Mouse (Mus musculus): ENCODE measurements around the gene Mta3. TPM values are rescaled to one million over a fixed set of nuclear protein-coding genes. Genes with fewer than 3 reads are reported as not detected.

Gene Mta3
- total and polyA plus RNA-seq, 3 experiments, result 31.1 to 67.6 (median 39.2) TPM

- dilution Hi-C loops (cut with MboI; ENCODE audit: extremely low pct_ligation_motif_present, extremely low pct_unique_long_range_greater_than_20kb, low sequenced_read_pairs), result no loop called here
- no peaks in the 10 kb centered on the region for H3K9me3 ChIP-seq (replicated peaks; ENCODE audit: low read length)
- H3K9ac ChIP-seq (ENCODE audit: insufficient read depth, low read depth), result no peak overlapping the region
- H3K4me3 ChIP-seq (replicated peaks in 1 of 3; ENCODE audit: low read depth in 2 of 3, low read length in 2 of 3, poor library complexity in 1 of 3), result no peak overlapping the region
- no peak for TF ChIP-seq RCOR1 (conservative IDR thresholded peaks at IDR 0.05; ENCODE audit: low read depth, low read length)
- no peak for TF ChIP-seq TCF12 (IDR thresholded peaks at IDR 0.05; ENCODE audit: low read depth, low read length)
- no peak for TF ChIP-seq MYC (IDR thresholded peaks at IDR 0.05; ENCODE audit: low read depth, low read length)
- no peak for TF ChIP-seq BHLHE40 (IDR thresholded peaks at IDR 0.05; ENCODE audit: low read depth, low read length)
- no peak for TF ChIP-seq MAFK (IDR thresholded peaks at IDR 0.05; ENCODE audit: insufficient replicate concordance, low read length)
- no peak for TF ChIP-seq NELFE (IDR thresholded peaks at IDR 0.05; ENCODE audit: low read depth, low read length)
- TF ChIP-seq GABPA (IDR thresholded peaks at IDR 0.05; ENCODE audit: insufficient replicate concordance, low read depth, low read length), result no peak
- no peak for TF ChIP-seq SIN3A (IDR thresholded peaks at IDR 0.05; ENCODE audit: low read length)
- no peak for TF ChIP-seq MXI1 (IDR thresholded peaks at IDR 0.05; ENCODE audit: low read depth, low read length)
- no peak for TF ChIP-seq E2F4 (IDR thresholded peaks at IDR 0.05; ENCODE audit: insufficient replicate concordance, low read depth, low read length)
- no peak for TF ChIP-seq POLR2AphosphoS2 (IDR thresholded peaks at IDR 0.05; ENCODE audit: low read depth, low read length)
- no peak overlapping the region for H3K27ac ChIP-seq (ENCODE audit: insufficient read depth, low read depth)
- no peaks in the 10 kb centered on the region for H3K27me3 ChIP-seq (replicated peaks)
- H3K36me3 ChIP-seq (replicated peaks in 1 of 2; ENCODE audit: control insufficient read depth in 1 of 2, insufficient read depth in 1 of 2, low read length in 1 of 2), result peaks cover 18 to 81% of the 10 kb centered on the region in 2 experiments
- no peak overlapping the region for H3K4me2 ChIP-seq (ENCODE audit: insufficient read depth, low read depth, poor library complexity, severe bottlenecking)
- H3K4me1 ChIP-seq (ENCODE audit: control insufficient read depth in 1 of 2, insufficient read depth in 2 of 2), result peaks cover 0 to 14% of the 10 kb centered on the region in 2 experiments; a peak in 2 of 4 replicates
- in situ Hi-C loops (cut with MboI; ENCODE audit: low pct_ligation_motif_present, low pct_unique_long_range_greater_than_20kb, low sequenced_read_pairs), result no loop called here
- no peaks in the 10 kb centered on the region for H3K79me2 ChIP-seq (replicated peaks; ENCODE audit: control insufficient read depth, extremely low read depth, insufficient read depth, poor library complexity, severe bottlenecking)
- DNase-seq (ENCODE audit: extremely low read depth), result no peak
These were observed 66.1 kb downstream of the Mta3 start for GRCm38 (mm10) chr17:83772110-83772509.

GRCm38 (mm10) chr17:83772711-83773110 lies 66.7 kb downstream of the Mta3 start:
- peaks cover 18 to 81% of the 10 kb centered on the region in 2 experiments for H3K36me3 ChIP-seq (replicated peaks in 1 of 2; ENCODE audit: control insufficient read depth in 1 of 2, insufficient read depth in 1 of 2, low read length in 1 of 2)
- in situ Hi-C loops (cut with MboI; ENCODE audit: low pct_ligation_motif_present, low pct_unique_long_range_greater_than_20kb, low sequenced_read_pairs), result no loop called here
- no peak overlapping the region for H3K27ac ChIP-seq (ENCODE audit: insufficient read depth, low read depth)
- H3K4me3 ChIP-seq (replicated peaks in 1 of 3; ENCODE audit: low read depth in 2 of 3, low read length in 2 of 3, poor library complexity in 1 of 3), result no peak overlapping the region
- peaks cover 0 to 14% of the 10 kb centered on the region in 2 experiments; a peak in 2 of 4 replicates for H3K4me1 ChIP-seq (ENCODE audit: control insufficient read depth in 1 of 2, insufficient read depth in 2 of 2)
- TF ChIP-seq TCF12 (IDR thresholded peaks at IDR 0.05; ENCODE audit: low read depth, low read length), result no peak
- no peak for TF ChIP-seq POLR2AphosphoS2 (IDR thresholded peaks at IDR 0.05; ENCODE audit: low read depth, low read length)
- no peak for TF ChIP-seq MAZ (IDR thresholded peaks at IDR 0.05; ENCODE audit: low read depth, low read length)
- TF ChIP-seq RCOR1 (conservative IDR thresholded peaks at IDR 0.05; ENCODE audit: low read depth, low read length), result no peak
- TF ChIP-seq USF1 (IDR thresholded peaks at IDR 0.05; ENCODE audit: low read depth, low read length), result no peak
- no peak for TF ChIP-seq POLR2A (IDR thresholded peaks at IDR 0.05; ENCODE audit: low read depth, low read length)
- no peaks in the 10 kb centered on the region for H3K79me2 ChIP-seq (replicated peaks; ENCODE audit: control insufficient read depth, extremely low read depth, insufficient read depth, poor library complexity, severe bottlenecking)
- no peaks in the 10 kb centered on the region for H3K27me3 ChIP-seq (replicated peaks)
- H3K9me3 ChIP-seq (replicated peaks; ENCODE audit: low read length), result no peaks in the 10 kb centered on the region
- dilution Hi-C loops (cut with MboI; ENCODE audit: extremely low pct_ligation_motif_present, extremely low pct_unique_long_range_greater_than_20kb, low sequenced_read_pairs), result no loop called here
- H3K9ac ChIP-seq (ENCODE audit: insufficient read depth, low read depth), result no peak overlapping the region
- peak; percentile 13 for DNase-seq (ENCODE audit: extremely low read depth)
- H3K4me2 ChIP-seq (ENCODE audit: insufficient read depth, low read depth, poor library complexity, severe bottlenecking), result no peak overlapping the region

- in situ Hi-C loops (cut with MboI; ENCODE audit: low pct_ligation_motif_present, low pct_unique_long_range_greater_than_20kb, low sequenced_read_pairs), result no loop called here
These were observed 71.0 kb downstream of the Mta3 start for GRCm38 (mm10) chr17:83776965-83777364.

More at GRCm38 (mm10) chr17:83776965-83777364, 71.0 kb downstream of the Mta3 start:
- H3K9me3 ChIP-seq (replicated peaks; ENCODE audit: low read length), result no peaks in the 10 kb centered on the region
- H3K36me3 ChIP-seq (replicated peaks in 1 of 2; ENCODE audit: control insufficient read depth in 1 of 2, insufficient read depth in 1 of 2, low read length in 1 of 2), result peaks cover 14 to 79% of the 10 kb centered on the region in 2 experiments
- dilution Hi-C loops (cut with MboI; ENCODE audit: extremely low pct_ligation_motif_present, extremely low pct_unique_long_range_greater_than_20kb, low sequenced_read_pairs), result no loop called here
- no peaks in the 10 kb centered on the region for H3K27me3 ChIP-seq (replicated peaks)
- no peak overlapping the region for H3K27ac ChIP-seq (ENCODE audit: insufficient read depth, low read depth)
- no peak overlapping the region for H3K4me2 ChIP-seq (ENCODE audit: insufficient read depth, low read depth, poor library complexity, severe bottlenecking)
- H3K9ac ChIP-seq (ENCODE audit: insufficient read depth, low read depth), result no peak overlapping the region
- H3K4me3 ChIP-seq (replicated peaks in 1 of 3; ENCODE audit: low read depth in 2 of 3, low read length in 2 of 3, poor library complexity in 1 of 3), result no peak overlapping the region
- H3K79me2 ChIP-seq (replicated peaks; ENCODE audit: control insufficient read depth, extremely low read depth, insufficient read depth, poor library complexity, severe bottlenecking), result no peaks in the 10 kb centered on the region
- H3K4me1 ChIP-seq (ENCODE audit: control insufficient read depth in 1 of 2, insufficient read depth in 2 of 2), result no peaks in the 10 kb centered on the region
- no peak for TF ChIP-seq RAD21 (IDR thresholded peaks at IDR 0.05; ENCODE audit: low read depth, low read length)
- no peak for TF ChIP-seq RCOR1 (conservative IDR thresholded peaks at IDR 0.05; ENCODE audit: low read depth, low read length)
- TF ChIP-seq UBTF (IDR thresholded peaks at IDR 0.05; ENCODE audit: low read depth, low read length), result no peak
- no peak for TF ChIP-seq NRF1 (IDR thresholded peaks at IDR 0.05; ENCODE audit: low read depth, low read length)
- TF ChIP-seq PAX5 (IDR thresholded peaks at IDR 0.05; ENCODE audit: low read length), result no peak
- no peak for TF ChIP-seq JUN (IDR thresholded peaks at IDR 0.05; ENCODE audit: insufficient read depth, low read depth, low read length)
- TF ChIP-seq ZKSCAN1 (IDR thresholded peaks at IDR 0.05; ENCODE audit: borderline replicate concordance, low read depth, low read length), result no peak
- TF ChIP-seq MXI1 (IDR thresholded peaks at IDR 0.05; ENCODE audit: low read depth, low read length), result no peak
- no peak for TF ChIP-seq JUND (conservative IDR thresholded peaks at IDR 0.05; ENCODE audit: low read depth, low read length)
- TF ChIP-seq ETS1 (conservative IDR thresholded peaks at IDR 0.05; ENCODE audit: low read depth, low read length), result no peak
- TF ChIP-seq MAZ (IDR thresholded peaks at IDR 0.05; ENCODE audit: low read depth, low read length), result no peak
- no peak for TF ChIP-seq IRF4 (IDR thresholded peaks at IDR 0.05; ENCODE audit: low read depth, low read length)
- no peak for TF ChIP-seq TBP (conservative IDR thresholded peaks at IDR 0.05; ENCODE audit: low read depth, low read length)
- DNase-seq (ENCODE audit: extremely low read depth), result no peak
